Mouse (Mus musculus) splenic B cell, adult 2 months (primary cell): ENCODE measurements around the gene Cd8a.

Source experiments
- DNase-seq: peaks from one replicate; pipeline ENCODE4 v3.0.0-alpha.2; 2011; ENCODE audit warnings: low read depth, low spot score
- H3K27me3 ChIP-seq: 2 replicates; pipeline ENCODE4 v1.6.1; 2012; ENCODE audit warnings: mild to moderate bottlenecking, low read length, moderate library complexity, mixed read lengths; ENCODE audit not compliant: control insufficient read depth, poor library complexity, insufficient read depth, severe bottlenecking
- H3K36me3 ChIP-seq: 2 replicates; pipeline ENCODE4 v1.6.1; 2012; ENCODE audit warnings: mild to moderate bottlenecking, low read length, moderate library complexity, mixed read lengths; ENCODE audit not compliant: control insufficient read depth, poor library complexity, insufficient read depth, severe bottlenecking

The Cd8a gene

GRCm38 (mm10) chr6:71352866-71353427 lies 20.3 kb upstream of the Cd8a start:
- H3K36me3 ChIP-seq: no peaks in the 10 kb centered on the region
- no peaks in the 10 kb centered on the region for H3K27me3 ChIP-seq
- DNase-seq: no peak

- H3K36me3 ChIP-seq: no peaks in the 10 kb centered on the region
- no peaks in the 10 kb centered on the region for H3K27me3 ChIP-seq
- no peak for DNase-seq
Observed at GRCm38 (mm10) chr6:71353722-71354121, 19.5 kb upstream of the Cd8a start.

- no peaks in the 10 kb centered on the region; the same call in 1 of the 2 replicates for H3K27me3 ChIP-seq
- DNase-seq: no peak
- H3K36me3 ChIP-seq: no peaks in the 10 kb centered on the region
Observed at GRCm38 (mm10) chr6:71357493-71357892, 15.7 kb upstream of the Cd8a start.

- DNase-seq: no peak
- Histone ChIP-seq H3K36me3 (no peaks in the 10 kb centered on the region), H3K27me3 (no peaks in the 10 kb centered on the region; the same call in 1 of the 2 replicates)
Observed at GRCm38 (mm10) chr6:71360221-71360620, 13.0 kb upstream of the Cd8a start.

- Histone ChIP-seq H3K36me3 (no peaks in the 10 kb centered on the region), H3K27me3 (no peaks in the 10 kb centered on the region; the same call in 1 of the 2 replicates)
- no peak for DNase-seq
Observed at GRCm38 (mm10) chr6:71360751-71361150, 12.5 kb upstream of the Cd8a start.

- DNase-seq: no peak
- Histone ChIP-seq H3K27me3 (no peaks in the 10 kb centered on the region; the same call in 1 of the 2 replicates), H3K36me3 (no peaks in the 10 kb centered on the region)
Observed at GRCm38 (mm10) chr6:71361156-71361670, 12.0 kb upstream of the Cd8a start.

GRCm38 (mm10) chr6:71363995-71364394 lies 9.2 kb upstream of the Cd8a start:
- no peaks in the 10 kb centered on the region for H3K36me3 ChIP-seq
- DNase-seq: no peak
- H3K27me3 ChIP-seq: no peaks in the 10 kb centered on the region; the same call in 1 of the 2 replicates

GRCm38 (mm10) chr6:71369416-71369815 lies 3.8 kb upstream of the Cd8a start:
- no peaks in the 10 kb centered on the region for H3K36me3 ChIP-seq
- DNase-seq: no peak

GRCm38 (mm10) chr6:71371085-71371605 lies 2.1 kb upstream of the Cd8a start:
- H3K36me3 ChIP-seq: no peaks in the 10 kb centered on the region
- no peaks in the 10 kb centered on the region for H3K27me3 ChIP-seq
- no peak for DNase-seq

More at GRCm38 (mm10) chr6:71369416-71369815, 3.8 kb upstream of the Cd8a start:
- no peaks in the 10 kb centered on the region for H3K27me3 ChIP-seq

GRCm38 (mm10) chr6:71372041-71372720 lies 1.0 kb upstream of the Cd8a start:
- Histone ChIP-seq H3K36me3 (no peaks in the 10 kb centered on the region), H3K27me3 (no peaks in the 10 kb centered on the region)
- DNase-seq: no peak

GRCm38 (mm10) chr6:71374311-71374829 lies 1.1 kb downstream of the Cd8a start:
- Histone ChIP-seq H3K36me3 (no peaks in the 10 kb centered on the region), H3K27me3 (no peaks in the 10 kb centered on the region)
- no peak for DNase-seq

GRCm38 (mm10) chr6:71374921-71375320 lies 1.7 kb downstream of the Cd8a start:
- no peak for DNase-seq
- H3K36me3 ChIP-seq: no peaks in the 10 kb centered on the region
- H3K27me3 ChIP-seq: no peaks in the 10 kb centered on the region

GRCm38 (mm10) chr6:71376711-71377110 lies 3.5 kb downstream of the Cd8a start:
- DNase-seq: no peak
- Histone ChIP-seq H3K27me3 (no peaks in the 10 kb centered on the region), H3K36me3 (no peaks in the 10 kb centered on the region)

GRCm38 (mm10) chr6:71381654-71382053 lies 8.4 kb downstream of the Cd8a start:
- no peak for DNase-seq
- H3K36me3 ChIP-seq: no peaks in the 10 kb centered on the region
- no peaks in the 10 kb centered on the region for H3K27me3 ChIP-seq

- no peak for DNase-seq
- Histone ChIP-seq H3K36me3 (peaks cover 6% of the 10 kb centered on the region; the same call in 1 of the 2 replicates), H3K27me3 (no peaks in the 10 kb centered on the region)
Observed at GRCm38 (mm10) chr6:71390496-71390895, 17.3 kb downstream of the Cd8a start.
